Mouse (Mus musculus) left cerebral cortex, adult 2 months (tissue): ENCODE measurements around the gene Spns2. TPM values are rescaled to one million over a fixed set of nuclear protein-coding genes. Genes with fewer than 3 reads are reported as not detected.
A peak's percentile ranks its signal among the peaks of the same experiment; 100 is the strongest.

Source experiments
- DNase-seq, 2 experiments: peaks; one replicate each; pipeline ENCODE4 v3.0.0; 2021 to 2022; ENCODE audit warnings: low spot score in 2 of 2, mixed read lengths in 1 of 2; ENCODE audit errors: extremely low spot score in 1 of 2
- H3K27ac ChIP-seq: fragments of 200-600 bp; 2 replicates; pipeline ENCODE4 v1.8.1; 2022
- H3K4me3 ChIP-seq: fragments of 200-600 bp; 2 replicates; pipeline ENCODE4 v1.8.1; 2022
- CTCF ChIP-seq: fragments of 200-600 bp; IDR thresholded peaks from 2 replicates; pipeline ENCODE4 v1.8.1; 2022; ENCODE audit warnings: antibody characterized with exemption, mild to moderate bottlenecking, moderate library complexity
- intact Hi-C: fragments of 180-260 bp; cut with DNase I; formaldehyde crosslinking; loops from one replicate; pipeline ENCODE4 v1.15.1; 2025
- total RNA-seq, 2 experiments: library from RNA; stranded (reverse); gene quantifications; 2 replicates each; pipeline ENCODE4 v1.2.3; 2021

Spns2 gene
- total RNA-seq, 2 experiments from 2014 or later, result 68.2 to 70.6 TPM

DNA sequence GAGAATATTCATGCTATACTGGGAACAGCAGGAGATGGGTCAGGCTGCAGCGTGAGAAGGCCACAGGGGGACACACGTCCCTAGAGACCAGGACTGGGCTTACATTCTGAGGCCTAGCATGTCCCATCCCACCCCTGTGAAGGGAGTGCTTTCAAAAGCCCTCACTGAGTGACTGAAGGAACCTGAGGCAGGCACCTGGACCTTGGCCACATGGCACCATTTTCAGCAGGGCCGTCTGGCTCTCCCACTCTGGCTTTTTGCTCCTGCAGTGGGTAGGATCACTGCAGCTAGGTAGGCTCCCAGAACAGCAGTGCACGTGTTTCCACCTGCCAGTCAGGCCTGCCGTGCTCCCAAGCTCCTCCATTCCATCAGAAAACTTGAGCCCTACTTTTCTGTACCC is 21.2 kb downstream of the Spns2 start:
- TF ChIP-seq CTCF, result no peak
- Histone ChIP-seq H3K27ac (peak overlapping the region; percentile 38), H3K4me3 (no peak overlapping the region)
- DNase-seq, result no peak
- intact Hi-C loops, result no loop called here

DNA sequence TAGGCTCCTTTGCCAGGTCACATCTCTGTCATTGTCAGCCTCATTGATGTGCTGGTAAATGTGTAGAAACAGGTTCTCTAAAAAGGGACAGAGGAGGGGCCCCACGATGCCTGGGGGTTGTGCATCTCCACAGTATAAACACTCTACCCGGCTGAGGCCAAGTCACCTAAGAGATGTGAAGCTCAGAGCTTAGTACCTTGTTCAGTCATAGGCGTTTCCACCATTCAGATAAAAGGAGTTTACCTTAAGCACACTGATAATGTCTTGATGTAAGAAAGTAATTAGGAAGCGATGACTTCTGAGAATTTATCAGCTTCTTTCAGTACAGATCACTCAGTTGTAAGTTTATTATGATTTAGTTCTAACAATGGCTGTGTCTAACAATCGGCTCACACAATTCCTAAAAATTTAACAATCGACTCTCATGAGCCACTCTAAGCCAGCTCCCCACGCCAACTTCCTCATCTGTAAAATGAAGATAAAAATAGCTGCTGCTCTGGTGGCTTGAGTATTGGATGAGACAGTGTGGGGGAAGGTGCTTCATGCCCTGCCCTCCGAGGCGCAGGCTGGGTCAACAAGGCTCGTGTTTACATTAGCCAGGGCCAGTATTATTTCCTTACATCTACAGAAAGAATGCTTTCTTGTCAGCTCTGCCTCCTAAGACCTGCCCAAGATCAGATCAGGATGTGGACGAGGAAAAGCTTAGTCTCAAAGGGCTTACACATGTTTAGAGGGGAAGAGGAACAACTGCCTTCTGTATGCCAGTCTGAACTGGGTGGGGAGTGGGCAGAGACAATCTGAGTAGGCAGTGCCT is 22.8 kb downstream of the Spns2 start:
- no peak overlapping the region for H3K4me3 ChIP-seq
- H3K27ac ChIP-seq, result peak overlapping the region; percentile 59
- no peak for TF ChIP-seq CTCF
- intact Hi-C loops, result no loop called here
- DNase-seq, result no peak

DNA sequence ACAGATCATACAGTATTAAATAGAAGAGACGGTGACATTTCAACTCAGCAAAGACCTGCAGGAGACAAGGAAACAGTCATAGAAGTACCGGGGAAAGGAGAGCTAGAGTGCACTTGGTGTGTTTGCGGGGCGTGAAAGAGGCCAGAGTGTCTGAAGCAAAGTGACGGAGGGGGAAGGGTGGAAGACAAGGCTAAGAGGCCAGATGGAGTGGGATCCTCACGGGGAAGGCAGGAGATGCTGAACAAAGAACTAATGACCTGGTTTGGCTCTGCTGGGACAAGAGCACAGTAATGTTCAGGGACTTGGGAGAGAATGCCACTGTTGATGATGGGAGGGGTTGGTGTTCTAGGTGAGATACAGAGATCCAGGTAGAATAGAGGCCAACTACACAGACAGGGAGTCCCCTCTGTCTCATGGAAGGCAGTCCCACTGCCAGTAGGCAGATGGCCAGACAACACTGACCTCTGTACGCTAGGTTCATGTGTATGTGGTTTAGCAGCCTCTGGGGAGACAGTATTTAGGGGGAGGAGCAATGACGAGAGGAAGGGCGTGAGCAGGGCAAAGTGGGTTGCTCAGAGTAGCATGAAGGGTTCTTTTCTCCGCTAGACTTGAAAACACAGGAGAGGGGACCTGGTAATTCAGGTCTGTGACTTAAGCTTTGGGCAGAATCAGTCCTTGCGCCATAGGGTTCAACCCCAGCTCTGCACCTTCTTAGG is 23.6 kb downstream of the Spns2 start:
- peak overlapping the region; percentile 59 for H3K27ac ChIP-seq
- no peak for DNase-seq
- intact Hi-C loops, result no loop called here
- no peak for TF ChIP-seq CTCF
- H3K4me3 ChIP-seq, result no peak overlapping the region

DNA sequence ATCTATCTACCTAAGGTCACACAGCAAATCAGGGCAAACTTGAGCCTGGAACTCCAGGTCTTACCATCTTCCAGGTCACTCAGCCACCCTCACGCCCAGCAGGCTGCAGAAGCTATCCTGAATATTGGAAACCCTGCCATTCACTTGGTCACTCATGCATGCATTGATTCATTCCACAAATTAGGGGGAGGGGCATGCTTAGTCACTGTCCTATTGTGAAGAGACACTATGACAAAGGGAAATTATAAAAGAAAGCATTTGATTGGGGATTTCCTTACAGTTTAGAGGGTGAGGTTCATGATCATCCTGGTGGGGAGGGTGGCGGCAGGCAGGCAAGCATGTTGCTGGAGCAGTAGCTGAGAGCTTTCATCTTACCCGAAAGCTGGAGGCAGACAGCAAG is 24.9 kb downstream of the Spns2 start:
- TF ChIP-seq CTCF, result no peak
- DNase-seq, result no peak
- intact Hi-C loops, result no loop called here
- H3K27ac ChIP-seq, result no peak overlapping the region
- H3K4me3 ChIP-seq, result no peak overlapping the region

DNA sequence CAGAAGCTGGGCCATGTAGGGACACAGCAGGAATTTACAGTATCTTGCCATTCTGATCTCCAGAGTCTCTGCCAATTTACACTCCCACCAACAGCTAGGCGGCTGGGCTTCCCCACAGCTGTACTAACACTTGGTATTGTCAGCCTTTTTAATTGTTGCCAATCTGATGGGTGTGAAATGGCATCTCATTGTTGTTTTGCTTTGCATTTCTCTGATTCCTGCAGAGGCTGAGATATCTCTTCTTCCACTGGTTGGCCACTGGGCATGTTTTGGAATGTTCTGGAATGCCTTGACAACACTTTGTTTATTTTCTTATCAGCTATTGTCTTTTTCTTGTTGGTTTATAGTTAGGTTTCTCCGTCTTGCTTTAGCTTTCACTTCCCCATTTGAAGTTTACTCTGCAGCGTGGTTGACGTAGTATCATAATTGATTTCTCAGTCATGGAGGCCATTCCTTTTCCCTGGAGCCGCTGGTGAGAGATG is 28.2 kb downstream of the Spns2 start:
- intact Hi-C loops, result no loop called here
- no peak for TF ChIP-seq CTCF
- DNase-seq, result no peak
- Histone ChIP-seq H3K27ac (no peak overlapping the region), H3K4me3 (no peak overlapping the region)

DNA sequence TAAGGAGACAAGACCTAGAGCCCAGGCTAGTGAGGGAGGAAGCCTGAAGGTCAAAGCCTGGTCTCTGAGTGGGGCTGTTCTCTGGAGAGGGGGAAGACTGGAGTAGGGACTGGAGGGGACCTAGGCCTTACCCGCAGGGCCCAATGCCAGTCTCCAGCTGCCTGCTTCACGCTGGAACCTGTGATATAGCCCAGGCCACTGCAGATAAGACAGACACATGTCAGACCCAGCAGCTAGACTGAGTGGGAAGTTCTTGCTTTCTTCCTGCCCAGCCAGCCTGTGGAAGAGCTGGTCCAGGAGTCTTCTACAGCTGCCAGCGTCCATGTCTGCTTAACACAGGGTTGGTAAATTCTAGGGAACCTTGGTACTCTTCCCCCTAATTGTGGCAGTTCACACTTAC is 31.2 kb downstream of the Spns2 start:
- no peak for DNase-seq
- no peak for TF ChIP-seq CTCF
- peak overlapping the region; percentile 21; the same call in 1 of the 2 replicates for H3K27ac ChIP-seq
- no peak overlapping the region for H3K4me3 ChIP-seq
- intact Hi-C loops, result no loop called here

GRCm38 (mm10) chr11:72457995-72458496 is 31.7 kb downstream of the Spns2 start:
- intact Hi-C loops, result no loop called here
- no peak for TF ChIP-seq CTCF

GRCm38 (mm10) chr11:72455694-72456093 is 34.0 kb downstream of the Spns2 start:
- peak in 1 of 2 experiments; percentile 57 for DNase-seq
- H3K27ac ChIP-seq, result peak overlapping the region; percentile 75

More at GRCm38 (mm10) chr11:72457995-72458496, 31.7 kb downstream of the Spns2 start:
- H3K27ac ChIP-seq, result peak overlapping the region; percentile 21; the same call in 1 of the 2 replicates
- DNase-seq, result no peak
- H3K4me3 ChIP-seq, result no peak overlapping the region

GRCm38 (mm10) chr11:72453105-72453953 is 36.4 kb downstream of the Spns2 start:
- Histone ChIP-seq H3K27ac (peak overlapping the region; percentile 75), H3K4me3 (no peak overlapping the region)
- no peak for DNase-seq
- TF ChIP-seq CTCF, result no peak
- intact Hi-C loops, result no loop called here

More at GRCm38 (mm10) chr11:72455694-72456093, 34.0 kb downstream of the Spns2 start:
- no peak for TF ChIP-seq CTCF
- intact Hi-C loops, result no loop called here
- H3K4me3 ChIP-seq, result no peak overlapping the region

DNA sequence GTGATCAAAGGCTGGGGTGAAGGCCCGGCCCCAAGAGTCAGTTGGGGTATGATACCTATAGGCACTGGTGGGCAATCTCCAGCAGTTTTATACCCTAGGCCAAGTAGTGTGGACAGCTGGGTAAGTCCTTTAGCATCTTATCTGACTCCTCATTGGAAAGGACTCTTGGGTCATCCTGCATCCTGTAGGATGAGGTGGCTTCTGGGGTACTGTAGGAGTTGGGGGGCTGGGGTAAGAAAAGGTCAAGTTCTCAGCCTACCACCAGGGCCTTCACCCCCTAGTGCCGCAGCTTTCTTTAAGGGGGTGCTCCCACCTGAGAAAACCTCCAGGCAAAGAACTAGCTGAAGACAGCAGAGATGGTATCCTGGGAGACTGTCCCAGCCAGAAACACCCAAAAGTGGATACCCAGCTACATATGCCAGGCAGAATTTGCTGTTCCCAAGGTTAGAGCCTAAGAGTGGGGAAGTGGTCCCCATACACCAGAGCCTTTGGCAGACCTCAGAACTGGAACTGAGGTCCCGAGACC is 37.5 kb downstream of the Spns2 start:
- no peak for TF ChIP-seq CTCF
- H3K27ac ChIP-seq, result no peak overlapping the region
- H3K4me3 ChIP-seq, result no peak overlapping the region
- no peak for DNase-seq
- intact Hi-C loops, result no loop called here

DNA sequence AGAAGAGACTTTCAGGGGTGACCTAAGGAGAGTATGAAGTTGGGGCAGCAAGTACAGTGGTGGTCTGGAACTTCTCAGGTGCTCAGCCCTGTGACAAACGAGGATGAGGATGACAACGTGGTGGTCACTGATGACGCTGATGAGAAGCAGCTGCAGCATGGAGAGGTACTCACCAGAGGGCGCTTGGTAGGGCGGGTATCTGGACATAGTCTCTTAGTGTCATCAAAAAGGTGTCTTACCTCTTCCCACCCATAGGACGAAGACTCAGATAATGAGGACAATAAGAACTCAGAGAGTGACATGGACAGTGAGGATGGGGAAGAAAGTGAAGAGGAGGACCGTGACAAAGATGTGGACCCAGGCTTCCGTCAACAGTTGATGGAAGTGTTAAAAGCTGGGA is 42.2 kb downstream of the Spns2 start:
- DNase-seq, result no peak
- no peak overlapping the region for H3K4me3 ChIP-seq
- TF ChIP-seq CTCF, result peak; percentile 23
- no peak overlapping the region for H3K27ac ChIP-seq
- intact Hi-C loops, result loop anchor here (5.0 kb wide), 1 partner anchor 85 kb away; no protein-coding TSS in a partner anchor
